Mouse (Mus musculus): ENCODE measurements around the gene 4921536K21Rik. TPM values are rescaled to one million over a fixed set of nuclear protein-coding genes. Genes with fewer than 3 reads are reported as not detected.

The 4921536K21Rik gene
- 0.49 and 1.2 TPM in 2 replicates for polyA plus RNA-seq (2015; fragmentation: Nextera tagmentation; extraction: Ambion mirVana)

DNA sequence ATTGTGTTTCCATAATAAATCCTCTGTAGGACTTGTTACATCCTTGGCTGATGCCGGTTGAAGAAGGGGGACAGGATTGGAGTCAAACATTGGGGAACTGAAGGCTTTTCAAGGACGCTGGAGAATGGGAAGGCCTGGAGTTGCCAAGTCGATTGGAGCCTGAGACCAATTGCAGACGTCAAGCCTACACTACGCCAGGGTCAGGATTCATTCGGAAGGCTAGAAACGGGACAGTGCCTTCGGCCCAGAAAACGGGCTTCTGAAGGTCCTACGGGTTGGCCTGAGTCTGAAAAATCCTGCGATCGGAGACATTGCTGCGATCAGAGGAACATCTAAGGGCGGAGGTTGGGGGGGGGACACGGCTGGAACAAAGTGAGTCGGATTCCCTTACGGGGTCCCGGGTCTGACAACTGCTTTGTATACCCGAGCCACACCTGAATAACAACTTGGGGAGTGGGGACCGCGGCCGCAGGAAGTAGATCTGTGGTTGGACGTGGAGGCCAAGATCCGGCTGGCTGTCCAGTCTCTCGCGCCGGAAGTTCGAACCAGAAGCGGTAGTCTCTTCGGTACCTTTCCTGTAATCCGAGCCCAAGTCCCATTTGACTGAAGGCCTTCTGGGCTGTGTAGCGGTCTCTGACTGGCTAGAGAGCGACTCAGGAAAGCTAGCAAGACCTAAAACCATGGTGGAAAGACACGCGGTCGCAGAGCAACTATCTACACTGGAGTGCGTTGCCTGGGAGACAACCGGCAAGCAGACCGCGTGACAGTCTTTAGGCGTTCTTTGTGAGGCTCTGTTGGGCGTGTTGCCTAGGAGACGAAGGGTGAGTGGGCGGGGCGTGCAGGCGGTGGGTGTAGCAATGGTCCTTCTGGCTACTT lies at the start of gene 4921536K21Rik, which contains the start of gene Dusp18:
TSS of gene 4921536K21Rik (minus strand) at position 693 of the 876 bp plus-strand sequence.
TSS of gene Dusp18 (plus strand) at position 835 of the 876 bp plus-strand sequence.
- ATAC-seq (ENCODE audit: insufficient number of reproducible peaks, low FRiP score, low TSS enrichment, low read depth), result peak; percentile 94
- peak within 1 kb of the TSS; percentile 55 for H3K4me3 ChIP-seq (replicated peaks)
- WGBS, result 3% methylated on average over 46 of the region's 46 CpGs
- H3K27me3 ChIP-seq, result no peaks in the 10 kb centered on the region
- H3K4me2 ChIP-seq (replicated peaks), result peak within 1 kb of the TSS; percentile 93
- no peaks in the 10 kb centered on the region for H3K9me3 ChIP-seq (replicated peaks)
- peaks cover 4% of the 10 kb centered on the region; the same call in 1 of the 2 replicates for H3K4me1 ChIP-seq
- H3K27ac ChIP-seq (replicated peaks), result peak within 1 kb of the TSS; percentile 70
- H3K9ac ChIP-seq, result peak within 1 kb of the TSS; percentile 33
- H3K36me3 ChIP-seq, result no peaks in the 10 kb centered on the region

DNA sequence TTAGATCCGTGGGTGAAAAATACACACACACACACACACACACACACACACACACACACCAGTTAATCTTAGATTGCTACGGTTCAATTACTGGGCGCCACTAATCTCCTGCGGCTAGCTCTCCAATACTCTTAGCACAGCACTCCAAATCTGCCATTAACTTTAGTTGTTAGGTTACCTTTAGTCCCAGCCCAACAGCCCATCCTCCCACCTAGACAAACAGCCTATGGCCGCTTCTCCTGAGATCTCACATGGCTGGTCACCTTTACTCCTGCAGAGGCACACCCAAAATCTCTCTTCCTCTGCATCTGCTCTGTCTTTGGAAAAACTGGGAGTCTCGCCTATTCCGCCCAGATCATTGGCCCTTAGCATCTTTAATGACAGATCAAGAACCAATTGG lies 46.5 kb upstream of the 4921536K21Rik start:
- Histone ChIP-seq H3K9me3 (replicated peaks) (no peaks in the 10 kb centered on the region), H3K9ac (no peak overlapping the region), H3K4me2 (replicated peaks) (no peak overlapping the region), H3K27me3 (peaks cover 8% of the 10 kb centered on the region), H3K4me1 (no peaks in the 10 kb centered on the region), H3K4me3 (replicated peaks) (no peak overlapping the region), H3K27ac (replicated peaks) (no peak overlapping the region), H3K36me3 (no peaks in the 10 kb centered on the region)
- no peak for ATAC-seq (ENCODE audit: insufficient number of reproducible peaks, low FRiP score, low TSS enrichment, low read depth)
- 81% methylated on average over 7 of the region's 7 CpGs for WGBS

- no peak overlapping the region for H3K4me2 ChIP-seq (replicated peaks)
- H3K9me3 ChIP-seq (replicated peaks), result no peaks in the 10 kb centered on the region
- H3K27me3 ChIP-seq, result no peaks in the 10 kb centered on the region
- no peaks in the 10 kb centered on the region for H3K36me3 ChIP-seq
- H3K9ac ChIP-seq, result no peak overlapping the region
- 0 out of 2 replicates have a peak, but pooled peaks cover 1% of the 10 kb centered on the region for H3K4me1 ChIP-seq
- ATAC-seq (ENCODE audit: insufficient number of reproducible peaks, low FRiP score, low TSS enrichment, low read depth), result no peak
- no peak overlapping the region for H3K4me3 ChIP-seq (replicated peaks)
- WGBS, result 78% methylated on average over 13 of the region's 13 CpGs
- no peak overlapping the region for H3K27ac ChIP-seq (replicated peaks)
Measured at GRCm38 (mm10) chr11:3937321-3937874, 42.5 kb upstream of the 4921536K21Rik start.

DNA sequence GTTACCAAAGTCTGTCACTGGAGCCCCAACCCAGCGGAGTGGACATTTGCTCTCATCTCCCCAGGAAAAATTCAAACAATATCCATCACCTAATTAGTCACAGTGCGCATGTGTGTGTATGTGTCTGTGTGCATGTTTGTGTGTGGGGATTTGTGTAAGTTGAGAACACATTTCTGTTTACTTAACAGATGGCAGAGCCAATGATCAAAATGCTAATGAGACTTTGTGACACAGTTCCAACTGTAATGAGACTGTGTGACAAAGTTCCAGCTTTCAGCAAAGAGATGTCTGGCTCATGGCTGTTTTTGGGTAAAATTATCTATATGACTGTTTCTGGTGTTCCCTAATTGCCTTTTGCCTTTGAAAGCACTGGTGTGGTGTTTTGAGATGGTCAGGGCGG lies 41.4 kb upstream of the 4921536K21Rik start:
- Histone ChIP-seq H3K9me3 (replicated peaks) (no peaks in the 10 kb centered on the region), H3K4me1 (peaks cover 9% of the 10 kb centered on the region), H3K4me3 (replicated peaks) (no peak overlapping the region), H3K36me3 (no peaks in the 10 kb centered on the region), H3K27ac (replicated peaks) (no peak overlapping the region), H3K4me2 (replicated peaks) (no peak overlapping the region), H3K9ac (no peak overlapping the region), H3K27me3 (no peaks in the 10 kb centered on the region)
- 85% methylated on average over 3 of the region's 3 CpGs for WGBS
- no peak for ATAC-seq (ENCODE audit: insufficient number of reproducible peaks, low FRiP score, low TSS enrichment, low read depth)

- Histone ChIP-seq H3K36me3 (no peaks in the 10 kb centered on the region), H3K9me3 (replicated peaks) (no peaks in the 10 kb centered on the region), H3K9ac (no peak overlapping the region), H3K27me3 (no peaks in the 10 kb centered on the region), H3K4me2 (replicated peaks) (no peak overlapping the region), H3K4me3 (replicated peaks) (no peak overlapping the region), H3K4me1 (peaks cover 17% of the 10 kb centered on the region), H3K27ac (replicated peaks) (no peak overlapping the region)
- 69% methylated on average over 4 of the region's 4 CpGs for WGBS
- no peak for ATAC-seq (ENCODE audit: insufficient number of reproducible peaks, low FRiP score, low TSS enrichment, low read depth)
Measured at GRCm38 (mm10) chr11:3935135-3935534, 40.2 kb upstream of the 4921536K21Rik start.

GRCm38 (mm10) chr11:3933756-3934285 lies 38.9 kb upstream of the 4921536K21Rik start:
- Histone ChIP-seq H3K4me3 (replicated peaks) (no peak overlapping the region), H3K36me3 (no peaks in the 10 kb centered on the region), H3K9ac (no peak overlapping the region), H3K4me1 (peaks cover 17% of the 10 kb centered on the region), H3K27ac (replicated peaks) (no peak overlapping the region), H3K4me2 (replicated peaks) (no peak overlapping the region), H3K9me3 (replicated peaks) (no peaks in the 10 kb centered on the region), H3K27me3 (no peaks in the 10 kb centered on the region)
- no peak for ATAC-seq (ENCODE audit: insufficient number of reproducible peaks, low FRiP score, low TSS enrichment, low read depth)
- WGBS, result 82% methylated on average over 9 of the region's 9 CpGs

- Histone ChIP-seq H3K9ac (peak within 1 kb of the TSS; percentile 31), H3K4me2 (replicated peaks) (peak within 1 kb of the TSS; percentile 67), H3K27me3 (no peaks in the 10 kb centered on the region), H3K36me3 (peaks cover 7% of the 10 kb centered on the region; the same call in 1 of the 2 replicates), H3K9me3 (replicated peaks) (no peaks in the 10 kb centered on the region), H3K4me1 (peaks cover 17% of the 10 kb centered on the region), H3K27ac (replicated peaks) (no peak within 1 kb of the TSS), H3K4me3 (replicated peaks) (peak within 1 kb of the TSS; percentile 49)
- ATAC-seq (ENCODE audit: insufficient number of reproducible peaks, low FRiP score, low TSS enrichment, low read depth), result peak; percentile 76
- WGBS, result 2% methylated on average over 23 of the region's 26 CpGs
Measured at GRCm38 (mm10) chr11:3931511-3932211, 36.8 kb upstream of the 4921536K21Rik start, which contains the start of gene Tcn2. Gene Tcn2, minus strand, starts transcription at chr11:3932159.

DNA sequence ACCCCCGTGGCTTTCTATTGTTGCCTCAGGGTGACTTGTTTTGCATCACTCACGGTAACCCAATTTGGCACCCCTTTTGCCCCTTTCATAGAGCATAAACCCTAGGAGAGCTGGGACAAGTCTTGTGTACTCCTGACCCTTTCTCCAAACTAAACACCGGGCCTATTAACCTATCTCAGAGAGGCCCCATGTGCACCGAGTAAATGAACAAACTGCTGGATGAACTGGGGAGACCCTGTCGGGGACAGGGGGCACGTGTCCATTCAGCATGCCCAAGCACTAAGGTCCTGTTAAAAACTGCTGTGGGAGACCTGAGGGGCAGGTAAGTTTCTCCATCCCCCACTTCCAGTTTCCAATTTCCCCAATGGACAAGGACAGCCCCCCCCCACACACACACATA lies 36.0 kb upstream of the 4921536K21Rik start:
- H3K9ac ChIP-seq, result no peak overlapping the region
- WGBS, result 23% methylated on average over 6 of the region's 6 CpGs
- ATAC-seq (ENCODE audit: insufficient number of reproducible peaks, low FRiP score, low TSS enrichment, low read depth), result no peak
- H3K4me1 ChIP-seq, result peaks cover 17% of the 10 kb centered on the region
- peaks cover 14% of the 10 kb centered on the region for H3K36me3 ChIP-seq
- no peaks in the 10 kb centered on the region for H3K27me3 ChIP-seq
- H3K4me3 ChIP-seq (replicated peaks), result peak overlapping the region; percentile 49
- H3K27ac ChIP-seq (replicated peaks), result no peak overlapping the region
- H3K4me2 ChIP-seq (replicated peaks), result peak overlapping the region; percentile 67
- H3K9me3 ChIP-seq (replicated peaks), result no peaks in the 10 kb centered on the region

- ATAC-seq (ENCODE audit: insufficient number of reproducible peaks, low FRiP score, low TSS enrichment, low read depth), result no peak
- Histone ChIP-seq H3K9me3 (replicated peaks) (no peaks in the 10 kb centered on the region), H3K9ac (no peak overlapping the region), H3K4me1 (peaks cover 17% of the 10 kb centered on the region), H3K27ac (replicated peaks) (no peak overlapping the region), H3K4me2 (replicated peaks) (no peak overlapping the region), H3K27me3 (no peaks in the 10 kb centered on the region), H3K4me3 (replicated peaks) (no peak overlapping the region), H3K36me3 (peaks cover 19% of the 10 kb centered on the region)
- 71% methylated on average over 4 of the region's 4 CpGs for WGBS
Measured at GRCm38 (mm10) chr11:3930019-3930418, 35.1 kb upstream of the 4921536K21Rik start.

GRCm38 (mm10) chr11:3925916-3926315 lies 31.0 kb upstream of the 4921536K21Rik start:
- Histone ChIP-seq H3K27me3 (no peaks in the 10 kb centered on the region), H3K4me1 (0 out of 2 replicates have a peak, but pooled peaks cover 4% of the 10 kb centered on the region), H3K9me3 (replicated peaks) (no peaks in the 10 kb centered on the region), H3K4me2 (replicated peaks) (no peak overlapping the region), H3K4me3 (replicated peaks) (no peak overlapping the region), H3K27ac (replicated peaks) (no peak overlapping the region), H3K36me3 (peaks cover 50% of the 10 kb centered on the region), H3K9ac (no peak overlapping the region)
- no peak for ATAC-seq (ENCODE audit: insufficient number of reproducible peaks, low FRiP score, low TSS enrichment, low read depth)
- WGBS, result 90% methylated on average over 10 of the region's 10 CpGs

- WGBS, result 91% methylated on average over 6 of the region's 6 CpGs
- no peak overlapping the region for H3K27ac ChIP-seq (replicated peaks)
Measured at GRCm38 (mm10) chr11:3922731-3923130, 27.8 kb upstream of the 4921536K21Rik start.

More at GRCm38 (mm10) chr11:3922731-3923130, 27.8 kb upstream of the 4921536K21Rik start:
- no peak overlapping the region for H3K9ac ChIP-seq
- no peak for ATAC-seq (ENCODE audit: insufficient number of reproducible peaks, low FRiP score, low TSS enrichment, low read depth)
- no peaks in the 10 kb centered on the region for H3K27me3 ChIP-seq
- peaks cover 49% of the 10 kb centered on the region for H3K36me3 ChIP-seq
- H3K4me3 ChIP-seq (replicated peaks), result no peak overlapping the region
- H3K9me3 ChIP-seq (replicated peaks), result no peaks in the 10 kb centered on the region
- H3K4me1 ChIP-seq, result no peaks in the 10 kb centered on the region
- H3K4me2 ChIP-seq (replicated peaks), result no peak overlapping the region

Data from embryonic facial prominence, embryonic 15.5 days (tissue).